Mouse (Mus musculus) gastrocnemius, adult 8-10 months (tissue): ENCODE data around the gene Sppl2b. TPM values are rescaled to one million over a fixed set of nuclear protein-coding genes. Genes with fewer than 3 reads are reported as not detected.
"Not testable (repeated sequence)": the region's sequence is repeated elsewhere in the genome, so short reads cannot be mapped to it uniquely, and the experiment has no call there.

Experiments used
- DNase-seq, 2 experiments: peaks; one replicate each; pipeline ENCODE4 v3.0.0; 2022; ENCODE audit warnings: low spot score in 2 of 2
- total RNA-seq, 4 experiments: library from RNA; stranded (reverse); gene quantifications; 2 replicates each; pipeline ENCODE4 v1.2.4; 2022

The Sppl2b gene
- total RNA-seq = 10 to 100 TPM; 11.3 to 12.5 (median 11.7) TPM

GRCm38 (mm10) chr10:80854913-80855748 lies at the start of gene Sppl2b, which contains the start of gene Lsm7:
TSS of gene Sppl2b (plus strand) at chr10:80855275.
TSS of gene Lsm7 (minus strand) at chr10:80855209.
- DNase-seq = peak; percentile 92 to 95

- no peak for DNase-seq
Measured at GRCm38 (mm10) chr10:80805322-80805721, 49.8 kb upstream of the Sppl2b start.

- peak; percentile 61 to 71 for DNase-seq
Measured at GRCm38 (mm10) chr10:80805925-80806324, 49.1 kb upstream of the Sppl2b start.

- DNase-seq = no peak
Measured at GRCm38 (mm10) chr10:80806341-80807056, 48.6 kb upstream of the Sppl2b start.

- DNase-seq = peak; percentile 59 to 83
Measured at GRCm38 (mm10) chr10:80807057-80807627, 47.9 kb upstream of the Sppl2b start.

GRCm38 (mm10) chr10:80808099-80808984 lies 46.7 kb upstream of the Sppl2b start:
- no peak for DNase-seq

- DNase-seq = no peak
Measured at GRCm38 (mm10) chr10:80808985-80809632, 46.0 kb upstream of the Sppl2b start.

- no peak for DNase-seq
Measured at GRCm38 (mm10) chr10:80810084-80810483, 45.0 kb upstream of the Sppl2b start.

- peak; percentile 60 to 78 for DNase-seq
Measured at GRCm38 (mm10) chr10:80812391-80813041, 42.6 kb upstream of the Sppl2b start.

GRCm38 (mm10) chr10:80813366-80813765 lies 41.7 kb upstream of the Sppl2b start, which contains the start of gene Jsrp1:
TSS of gene Jsrp1 (minus strand) at chr10:80813498.
- DNase-seq = peak; percentile 77 to 79

GRCm38 (mm10) chr10:80814800-80815199 lies 40.3 kb upstream of the Sppl2b start:
- no peak for DNase-seq

- not testable (repeated sequence) for DNase-seq
Measured at GRCm38 (mm10) chr10:80816303-80816702, 38.8 kb upstream of the Sppl2b start.

- no peak for DNase-seq
Measured at GRCm38 (mm10) chr10:80817164-80817563, 37.9 kb upstream of the Sppl2b start.

- not testable (repeated sequence) for DNase-seq
Measured at GRCm38 (mm10) chr10:80817955-80818354, 37.1 kb upstream of the Sppl2b start.

- no peak for DNase-seq
Measured at GRCm38 (mm10) chr10:80818599-80819281, 36.3 kb upstream of the Sppl2b start.

- DNase-seq = no peak
Measured at GRCm38 (mm10) chr10:80819406-80819805, 35.7 kb upstream of the Sppl2b start.

- DNase-seq = no peak
Measured at GRCm38 (mm10) chr10:80821991-80822390, 33.1 kb upstream of the Sppl2b start.

GRCm38 (mm10) chr10:80822528-80822927 lies 32.5 kb upstream of the Sppl2b start:
- DNase-seq = no peak

- no peak for DNase-seq
Measured at GRCm38 (mm10) chr10:80823316-80823715, 31.8 kb upstream of the Sppl2b start.
